Mouse (Mus musculus): ENCODE data around the gene Tsga10ip.
"Not testable (repeated sequence)": the region's sequence is repeated elsewhere in the genome, so short reads cannot be mapped to it uniquely, and the experiment has no call there.

The Tsga10ip gene

GRCm38 (mm10) chr19:5401073-5401472, 1.3 kb downstream of the Tsga10ip start:
- in situ Hi-C loops (cut with MboI; ENCODE audit: unreplicated experiment in 2 of 2): not testable (repeated sequence)

- in situ Hi-C loops (cut with MboI; ENCODE audit: unreplicated experiment in 2 of 2): no loop called here
These were observed 7.0 kb downstream of the Tsga10ip start for GRCm38 (mm10) chr19:5395371-5395770.

GRCm38 (mm10) chr19:5394168-5394567, 8.2 kb downstream of the Tsga10ip start:
- in situ Hi-C loops (cut with MboI; ENCODE audit: unreplicated experiment in 2 of 2): no loop called here

- in situ Hi-C loops (cut with MboI; ENCODE audit: unreplicated experiment in 2 of 2): no loop called here
These were observed 9.4 kb downstream of the Tsga10ip start for GRCm38 (mm10) chr19:5392892-5393291.

GRCm38 (mm10) chr19:5390416-5390815, 11.9 kb downstream of the Tsga10ip start:
- in situ Hi-C loops (cut with MboI; ENCODE audit: unreplicated experiment in 2 of 2): no loop called here

- in situ Hi-C loops (cut with MboI; ENCODE audit: unreplicated experiment in 2 of 2): no loop called here
These were observed 12.7 kb downstream of the Tsga10ip start for GRCm38 (mm10) chr19:5389647-5390046.

GRCm38 (mm10) chr19:5388588-5389242, 13.6 kb downstream of the Tsga10ip start, which contains the start of gene Sart1:
Gene Sart1, minus strand, starts transcription at chr19:5388703.
- in situ Hi-C loops (cut with MboI; ENCODE audit: unreplicated experiment in 2 of 2): no loop called here

GRCm38 (mm10) chr19:5388011-5388441, 14.3 kb downstream of the Tsga10ip start:
- in situ Hi-C loops (cut with MboI; ENCODE audit: unreplicated experiment in 2 of 2): no loop called here

GRCm38 (mm10) chr19:5384715-5385114, 17.6 kb downstream of the Tsga10ip start:
- in situ Hi-C loops (cut with MboI; ENCODE audit: unreplicated experiment in 2 of 2): no loop called here

- in situ Hi-C loops (cut with MboI; ENCODE audit: unreplicated experiment in 2 of 2): no loop called here
These were observed 19.0 kb downstream of the Tsga10ip start for GRCm38 (mm10) chr19:5383326-5383725.

GRCm38 (mm10) chr19:5377446-5377845, 24.9 kb downstream of the Tsga10ip start:
- in situ Hi-C loops (cut with MboI; ENCODE audit: unreplicated experiment in 2 of 2): loop anchor here in 1 of 2 experiments (10.0 kb wide), 1 partner anchor 47 kb away; the partner anchor contains the start of genes AI837181 and Drap1

- in situ Hi-C loops (cut with MboI; ENCODE audit: unreplicated experiment in 2 of 2): loop anchor here in 1 of 2 experiments (10.0 kb wide), 1 partner anchor 50 kb away; the partner anchor contains the start of genes AI837181 and Drap1
These were observed 27.6 kb downstream of the Tsga10ip start for GRCm38 (mm10) chr19:5374748-5375147.

- in situ Hi-C loops (cut with MboI; ENCODE audit: unreplicated experiment in 2 of 2): loop anchor here in 1 of 2 experiments (10.0 kb wide), 1 partner anchor 51 kb away; the partner anchor contains the start of genes AI837181 and Drap1
These were observed 28.1 kb downstream of the Tsga10ip start for GRCm38 (mm10) chr19:5374177-5374576.

- in situ Hi-C loops (cut with MboI; ENCODE audit: unreplicated experiment in 2 of 2): loop anchor here in 1 of 2 experiments (10.0 kb wide), 1 partner anchor 52 kb away; the partner anchor contains the start of genes AI837181 and Drap1
These were observed 29.6 kb downstream of the Tsga10ip start for GRCm38 (mm10) chr19:5372724-5373123.

GRCm38 (mm10) chr19:5370932-5371331, 31.4 kb downstream of the Tsga10ip start:
- in situ Hi-C loops (cut with MboI; ENCODE audit: unreplicated experiment in 2 of 2): loop anchor here in 1 of 2 experiments (10.0 kb wide), 1 partner anchor 54 kb away; the partner anchor contains the start of genes AI837181 and Drap1

- in situ Hi-C loops (cut with MboI; ENCODE audit: unreplicated experiment in 2 of 2): loop anchor here in 1 of 2 experiments (5.0 kb wide), 1 partner anchor 120 kb away; the partner anchor contains the start of gene Mus81
These were observed 34.9 kb downstream of the Tsga10ip start for GRCm38 (mm10) chr19:5367455-5367854.

- in situ Hi-C loops (cut with MboI; ENCODE audit: unreplicated experiment in 2 of 2): loop anchor here in 1 of 2 experiments (5.0 kb wide), 1 partner anchor 120 kb away; the partner anchor contains the start of gene Mus81
These were observed 35.3 kb downstream of the Tsga10ip start, which contains the start of gene Banf1 for GRCm38 (mm10) chr19:5367053-5367359. Gene Banf1, minus strand, starts transcription at chr19:5367168.

- in situ Hi-C loops (cut with MboI; ENCODE audit: unreplicated experiment in 2 of 2): loop anchor here in 1 of 2 experiments (5.0 kb wide), 1 partner anchor 121 kb away; the partner anchor contains the start of gene Mus81
These were observed 35.9 kb downstream of the Tsga10ip start, which contains the start of gene Eif1ad for GRCm38 (mm10) chr19:5366175-5367052. Gene Eif1ad, plus strand, starts transcription at chr19:5366741.

GRCm38 (mm10) chr19:5365751-5366150, 36.6 kb downstream of the Tsga10ip start:
- in situ Hi-C loops (cut with MboI; ENCODE audit: unreplicated experiment in 2 of 2): loop anchor here in 1 of 2 experiments (5.0 kb wide), 1 partner anchor 122 kb away; the partner anchor contains the start of gene Mus81

- in situ Hi-C loops (cut with MboI; ENCODE audit: unreplicated experiment in 2 of 2): no loop called here
These were observed 38.2 kb downstream of the Tsga10ip start for GRCm38 (mm10) chr19:5364124-5364523.

- in situ Hi-C loops (cut with MboI; ENCODE audit: unreplicated experiment in 2 of 2): no loop called here
These were observed 40.1 kb downstream of the Tsga10ip start for GRCm38 (mm10) chr19:5362186-5362585.

Measured in v-Abl transformed pro-B cells (cell line).